Mouse (Mus musculus) small intestine, adult 2 months (tissue): ENCODE results near the gene Itm2b. TPM values are rescaled to one million over a fixed set of nuclear protein-coding genes. Genes with fewer than 3 reads are reported as not detected.

Experiments used
- H3K27ac ChIP-seq: fragments of 200-500 bp; 2 replicates; pipeline ENCODE4 v1.5.1; 2012; ENCODE audit warnings: low read depth, low read length, control low read depth, inconsistent platforms; ENCODE audit not compliant: insufficient read depth
- H3K27me3 ChIP-seq: fragments of 200-500 bp; 2 replicates; pipeline ENCODE4 v1.6.1; 2012; ENCODE audit warnings: mild to moderate bottlenecking, moderate library complexity, low read length, inconsistent platforms; ENCODE audit not compliant: control insufficient read depth, insufficient read depth
- H3K36me3 ChIP-seq: fragments of 200-500 bp; 2 replicates; pipeline ENCODE4 v1.6.1; 2012; ENCODE audit warnings: mild to moderate bottlenecking, low read length, control low read depth, inconsistent platforms; ENCODE audit not compliant: control insufficient read depth, insufficient read depth
- H3K4me1 ChIP-seq: fragments of 200-500 bp; 2 replicates; pipeline ENCODE4 v1.6.1; 2012; ENCODE audit warnings: low read length, inconsistent platforms, mixed read lengths; ENCODE audit not compliant: control insufficient read depth, insufficient read depth, insufficient read length
- H3K4me3 ChIP-seq: fragments of 200-500 bp; 2 replicates; pipeline ENCODE4 v1.5.1; 2012; ENCODE audit warnings: low read depth, mild to moderate bottlenecking, control low read depth, inconsistent platforms, low read length, moderate library complexity
- CTCF ChIP-seq: fragments of 200-500 bp; IDR thresholded peaks from 2 replicates; pipeline ENCODE4 v1.5.1; 2012; ENCODE audit warnings: low read depth, mild to moderate bottlenecking, control low read depth, inconsistent platforms, low read length, moderate library complexity, mixed read lengths; ENCODE audit not compliant: insufficient replicate concordance, insufficient read length; ENCODE audit errors: extremely low read depth
- POLR2A ChIP-seq: fragments of 200-500 bp; IDR thresholded peaks from 2 replicates; pipeline ENCODE4 v1.6.1; 2012; ENCODE audit warnings: low read depth, mild to moderate bottlenecking, control low read depth, inconsistent platforms, low read length, moderate library complexity
- WGBS: fragments of 180-500 bp; shearing (Covaris S2); methylation state at CpG from one replicate; pipeline ENCODE4 v1.1.7; 2018; 5-methylcytosine and 5-hydroxymethylcytosine counted together
- polyA plus RNA-seq: library from polyadenylated mRNA; depleted of rRNA; stranded (reverse); fragments of >200 nt; gene quantifications from 2 replicates; pipeline ENCODE4 v1.2.3, GENCODE M21; 2012

Gene Itm2b
- polyA plus RNA-seq, 1 experiment, result 990 TPM

DNA sequence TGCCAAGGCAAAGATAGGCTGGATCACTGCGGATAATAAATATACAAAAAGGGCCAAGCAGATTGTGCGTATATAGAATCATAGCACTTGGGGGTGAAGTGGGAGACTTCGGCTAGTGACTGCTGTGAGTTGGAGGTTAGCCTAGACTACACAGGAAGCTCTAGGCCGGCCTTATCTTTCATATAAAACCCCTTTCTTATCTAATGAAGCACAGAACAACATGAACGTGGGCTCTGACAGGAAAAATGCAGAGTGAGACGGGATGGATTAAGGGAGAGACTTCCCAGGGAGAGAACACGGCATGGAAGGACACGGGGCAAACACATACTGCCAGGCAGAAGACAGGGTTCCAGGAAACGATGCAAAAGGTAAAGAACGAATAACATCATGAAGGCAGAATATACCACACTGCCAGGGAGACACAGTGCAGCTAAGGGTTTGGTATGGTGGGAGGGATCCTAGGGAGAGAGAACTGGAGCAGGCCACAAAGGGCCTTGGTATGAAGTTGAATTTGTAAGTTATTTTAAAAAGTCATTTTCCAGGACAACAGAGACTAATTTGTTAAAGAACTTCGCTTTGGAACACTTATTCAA lies 14.9 kb downstream of the Itm2b start:
- peak overlapping the region; percentile 85 for H3K27ac ChIP-seq
- 70% methylated on average over 11 of the region's 11 CpGs for WGBS

DNA sequence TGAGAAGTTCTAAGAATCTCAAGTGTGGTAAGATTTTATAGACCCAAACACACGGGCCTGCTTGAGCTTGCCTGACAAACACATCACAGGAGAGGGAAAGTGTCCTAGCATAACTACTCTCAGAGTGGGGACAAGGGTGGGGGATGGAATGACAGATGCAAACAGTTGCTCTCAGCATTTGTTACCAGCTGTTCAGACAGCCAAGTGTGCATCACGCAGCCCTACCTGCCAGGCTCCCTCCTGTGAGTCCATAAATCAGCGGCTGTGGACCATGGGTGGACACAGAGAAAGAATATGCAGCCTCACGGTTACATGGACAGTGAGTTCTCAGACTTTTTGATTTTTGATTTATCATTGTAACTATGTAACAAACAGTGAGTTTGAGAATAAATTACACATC lies 15.5 kb downstream of the Itm2b start:
- no peak for TF ChIP-seq POLR2A
- peak overlapping the region; percentile 85 for H3K27ac ChIP-seq
- peaks cover 51% of the 10 kb centered on the region for H3K36me3 ChIP-seq
- H3K4me3 ChIP-seq, result no peak overlapping the region
- H3K4me1 ChIP-seq, result peaks cover 39% of the 10 kb centered on the region
- H3K27me3 ChIP-seq, result no peaks in the 10 kb centered on the region
- WGBS, result 72% methylated on average over 4 of the region's 4 CpGs

More for the DNA sequence above, 14.9 kb downstream of the Itm2b start:
- no peaks in the 10 kb centered on the region for H3K27me3 ChIP-seq
- peaks cover 42% of the 10 kb centered on the region for H3K4me1 ChIP-seq
- TF ChIP-seq POLR2A (no peak), CTCF (no peak)
- no peak overlapping the region for H3K4me3 ChIP-seq
- peaks cover 51% of the 10 kb centered on the region for H3K36me3 ChIP-seq

- H3K4me1 ChIP-seq, result peaks cover 34% of the 10 kb centered on the region
- H3K36me3 ChIP-seq, result peaks cover 57% of the 10 kb centered on the region
- no peaks in the 10 kb centered on the region for H3K27me3 ChIP-seq
- TF ChIP-seq POLR2A (no peak), CTCF (no peak)
- no peak overlapping the region for H3K4me3 ChIP-seq
- 43% methylated on average over 13 of the region's 13 CpGs for WGBS
- peak overlapping the region; percentile 85 for H3K27ac ChIP-seq
These were observed 16.1 kb downstream of the Itm2b start for GRCm38 (mm10) chr14:73368966-73369365.

- Histone ChIP-seq H3K4me3 (no peak overlapping the region), H3K4me1 (peaks cover 30% of the 10 kb centered on the region), H3K27ac (peak overlapping the region; percentile 48), H3K27me3 (no peaks in the 10 kb centered on the region), H3K36me3 (peaks cover 65% of the 10 kb centered on the region)
- TF ChIP-seq POLR2A (no peak), CTCF (no peak)
- WGBS, result 88% methylated on average over 13 of the region's 13 CpGs
These were observed 16.9 kb downstream of the Itm2b start for GRCm38 (mm10) chr14:73368221-73368620.

DNA sequence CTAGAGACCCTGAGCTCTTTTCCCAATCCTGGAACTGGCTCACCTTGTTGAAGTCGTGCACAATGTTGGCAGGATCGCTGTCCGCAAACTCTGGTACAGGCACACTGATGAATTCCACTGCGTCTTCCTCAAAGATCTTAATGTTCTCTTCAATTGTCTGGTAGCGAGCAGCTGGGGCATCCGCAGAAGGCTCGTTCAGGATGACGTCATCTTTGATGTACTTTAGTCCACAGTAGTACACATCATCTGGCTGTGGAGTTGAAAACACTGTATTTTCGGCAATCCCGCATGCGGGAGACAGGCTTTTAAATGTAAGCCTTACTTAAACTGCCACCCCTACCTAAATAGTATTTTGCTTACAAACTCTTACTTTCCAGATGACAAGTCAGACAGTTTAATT lies 18.8 kb downstream of the Itm2b start:
- Histone ChIP-seq H3K4me1 (peaks cover 20% of the 10 kb centered on the region; the same call in 1 of the 2 replicates), H3K27ac (no peak overlapping the region), H3K27me3 (no peaks in the 10 kb centered on the region), H3K4me3 (no peak overlapping the region), H3K36me3 (peaks cover 71% of the 10 kb centered on the region)
- 86% methylated on average over 11 of the region's 11 CpGs for WGBS
- TF ChIP-seq CTCF (no peak), POLR2A (no peak)

GRCm38 (mm10) chr14:73363782-73364181 lies 21.3 kb downstream of the Itm2b start:
- WGBS, result 97% methylated on average over 11 of the region's 11 CpGs
- Histone ChIP-seq H3K4me3 (no peak overlapping the region), H3K27ac (no peak overlapping the region), H3K27me3 (no peaks in the 10 kb centered on the region), H3K4me1 (peaks cover 3% of the 10 kb centered on the region; the same call in 1 of the 2 replicates), H3K36me3 (peaks cover 81% of the 10 kb centered on the region)
- no peak for TF ChIP-seq POLR2A
- no peak for TF ChIP-seq CTCF

DNA sequence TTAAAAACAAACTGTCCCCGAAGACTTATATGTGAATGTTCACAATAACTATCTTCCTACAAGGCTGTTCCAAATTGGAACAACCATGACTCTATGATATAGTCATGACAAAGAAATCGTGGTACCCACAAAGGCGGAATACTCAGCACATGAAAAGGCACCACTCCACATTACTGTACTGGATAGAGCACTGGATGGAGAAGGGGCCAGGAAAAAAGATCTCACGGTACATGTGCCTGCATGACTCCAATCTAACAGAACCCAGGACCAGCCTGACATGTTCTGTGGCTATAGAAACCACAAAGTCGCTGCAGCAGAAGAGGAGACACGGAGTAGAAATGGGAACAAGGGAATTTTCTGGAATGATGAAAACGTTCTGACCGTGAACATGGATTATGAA lies 30.4 kb downstream of the Itm2b start:
- H3K4me1 ChIP-seq, result no peaks in the 10 kb centered on the region
- H3K27ac ChIP-seq, result no peak overlapping the region
- no peak for TF ChIP-seq POLR2A
- no peak for TF ChIP-seq CTCF
- H3K36me3 ChIP-seq, result peaks cover 49% of the 10 kb centered on the region
- H3K27me3 ChIP-seq, result no peaks in the 10 kb centered on the region
- no peak overlapping the region for H3K4me3 ChIP-seq
- 93% methylated on average over 8 of the region's 8 CpGs for WGBS
